Mouse (Mus musculus): ENCODE measurements around the gene Sfr1. TPM values are rescaled to one million over a fixed set of nuclear protein-coding genes. Genes with fewer than 3 reads are reported as not detected.

Sfr1 gene
- polyA plus RNA-seq, 1 experiment = 78.6 TPM

- no peaks in the 10 kb centered on the region for H3K27me3 ChIP-seq (ENCODE audit: control insufficient read depth, insufficient read depth, insufficient read length)
- H3K79me2 ChIP-seq (ENCODE audit: control insufficient read depth, insufficient read depth) = no peaks in the 10 kb centered on the region
- H3ac ChIP-seq (ENCODE audit: control insufficient read depth, insufficient read length) = no peak overlapping the region
- no peaks in the 10 kb centered on the region for H3K36me3 ChIP-seq (ENCODE audit: control insufficient read depth, insufficient read depth)
- H3K4me2 ChIP-seq (ENCODE audit: low read depth) = no peak overlapping the region
- no peak overlapping the region for H3K4me3 ChIP-seq
- no peak for TF ChIP-seq TCF3 (IDR thresholded peaks at IDR 0.05; ENCODE audit: insufficient read length, low read depth)
- TF ChIP-seq CEBPB (IDR thresholded peaks at IDR 0.05; ENCODE audit: insufficient read depth, poor library complexity, severe bottlenecking) = no peak
- TF ChIP-seq E2F4 (IDR thresholded peaks at IDR 0.05; ENCODE audit: insufficient read depth) = no peak
- TF ChIP-seq USF1 (IDR thresholded peaks at IDR 0.05; ENCODE audit: low read depth) = no peak
- TF ChIP-seq TCF12 (IDR thresholded peaks at IDR 0.05; ENCODE audit: insufficient read depth, poor library complexity, severe bottlenecking) = no peak
These were observed 25.6 kb upstream of the Sfr1 start for GRCm38 (mm10) chr19:47705772-47706309.

- TF ChIP-seq POLR2A (IDR thresholded peaks at IDR 0.05; ENCODE audit: insufficient read length, low read depth) = no peak
- TF ChIP-seq E2F4 (IDR thresholded peaks at IDR 0.05; ENCODE audit: insufficient read depth) = no peak
- TF ChIP-seq MYOD1 (IDR thresholded peaks at IDR 0.05; ENCODE audit: control insufficient read depth in 1 of 3, insufficient read length in 2 of 3, low read depth in 2 of 3) = no peak
- no peak for TF ChIP-seq SRF (IDR thresholded peaks at IDR 0.05; ENCODE audit: control insufficient read depth, insufficient read length, low read depth)
- no peak for TF ChIP-seq REST (IDR thresholded peaks at IDR 0.05; ENCODE audit: insufficient read depth, insufficient read length)
- TF ChIP-seq MAX (IDR thresholded peaks at IDR 0.05; ENCODE audit: low read depth) = no peak
- no peak for TF ChIP-seq CEBPB (IDR thresholded peaks at IDR 0.05; ENCODE audit: insufficient read depth, poor library complexity, severe bottlenecking)
- TF ChIP-seq TCF12 (IDR thresholded peaks at IDR 0.05; ENCODE audit: insufficient read depth, poor library complexity, severe bottlenecking) = no peak
- no peak overlapping the region for H3ac ChIP-seq (ENCODE audit: control insufficient read depth, insufficient read length)
- no peaks in the 10 kb centered on the region for H3K79me2 ChIP-seq (ENCODE audit: control insufficient read depth, insufficient read depth)
- H3K4me2 ChIP-seq (ENCODE audit: low read depth) = no peak overlapping the region
- H3K4me3 ChIP-seq = no peak overlapping the region
- H3K36me3 ChIP-seq (ENCODE audit: control insufficient read depth, insufficient read depth) = no peaks in the 10 kb centered on the region
- no peaks in the 10 kb centered on the region for H3K27me3 ChIP-seq (ENCODE audit: control insufficient read depth, insufficient read depth, insufficient read length)
These were observed 21.1 kb upstream of the Sfr1 start for GRCm38 (mm10) chr19:47710376-47710775.

- H3K27me3 ChIP-seq (ENCODE audit: control insufficient read depth, insufficient read depth, insufficient read length) = no peaks in the 10 kb centered on the region
- H3K36me3 ChIP-seq (ENCODE audit: control insufficient read depth, insufficient read depth) = no peaks in the 10 kb centered on the region
- no peak overlapping the region for H3K4me2 ChIP-seq (ENCODE audit: low read depth)
- H3ac ChIP-seq (ENCODE audit: control insufficient read depth, insufficient read length) = no peak overlapping the region
- TF ChIP-seq POLR2AphosphoS2 (IDR thresholded peaks at IDR 0.05; ENCODE audit: insufficient read length, low read depth) = no peak
- TF ChIP-seq TCF3 (IDR thresholded peaks at IDR 0.05; ENCODE audit: insufficient read length, low read depth) = no peak
- no peak for TF ChIP-seq SRF (IDR thresholded peaks at IDR 0.05; ENCODE audit: control insufficient read depth, insufficient read length, low read depth)
- no peak for TF ChIP-seq POLR2A (IDR thresholded peaks at IDR 0.05; ENCODE audit: insufficient read length, low read depth)
- TF ChIP-seq CEBPB (IDR thresholded peaks at IDR 0.05; ENCODE audit: insufficient read depth, poor library complexity, severe bottlenecking) = no peak
- TF ChIP-seq E2F4 (IDR thresholded peaks at IDR 0.05; ENCODE audit: insufficient read depth) = no peak
- TF ChIP-seq MYOG (IDR thresholded peaks at IDR 0.05; ENCODE audit: control insufficient read depth in 1 of 3, insufficient read depth in 1 of 3, insufficient read length in 2 of 3, low read depth in 2 of 3) = no peak
- TF ChIP-seq MAX (IDR thresholded peaks at IDR 0.05; ENCODE audit: low read depth) = no peak
- no peak for TF ChIP-seq TCF12 (IDR thresholded peaks at IDR 0.05; ENCODE audit: insufficient read depth, poor library complexity, severe bottlenecking)
- no peak for TF ChIP-seq MYOD1 (IDR thresholded peaks at IDR 0.05; ENCODE audit: control insufficient read depth in 1 of 3, insufficient read length in 2 of 3, low read depth in 2 of 3)
- TF ChIP-seq REST (IDR thresholded peaks at IDR 0.05; ENCODE audit: insufficient read depth, insufficient read length) = no peak
- TF ChIP-seq USF1 (IDR thresholded peaks at IDR 0.05; ENCODE audit: low read depth) = no peak
- H3K79me2 ChIP-seq (ENCODE audit: control insufficient read depth, insufficient read depth) = no peaks in the 10 kb centered on the region
- H3K4me3 ChIP-seq = no peak overlapping the region
These were observed 18.0 kb upstream of the Sfr1 start for GRCm38 (mm10) chr19:47713457-47713856.

- H3K79me2 ChIP-seq (ENCODE audit: control insufficient read depth, insufficient read depth) = no peaks in the 10 kb centered on the region
- TF ChIP-seq REST (IDR thresholded peaks at IDR 0.05; ENCODE audit: insufficient read depth, insufficient read length) (no peak), TCF3 (IDR thresholded peaks at IDR 0.05; ENCODE audit: insufficient read length, low read depth) (no peak), TCF12 (IDR thresholded peaks at IDR 0.05; ENCODE audit: insufficient read depth, poor library complexity, severe bottlenecking) (no peak), POLR2A (IDR thresholded peaks at IDR 0.05; ENCODE audit: insufficient read length, low read depth) (no peak), POLR2AphosphoS2 (IDR thresholded peaks at IDR 0.05; ENCODE audit: insufficient read length, low read depth) (no peak), CEBPB (IDR thresholded peaks at IDR 0.05; ENCODE audit: insufficient read depth, poor library complexity, severe bottlenecking) (no peak), SRF (IDR thresholded peaks at IDR 0.05; ENCODE audit: control insufficient read depth, insufficient read length, low read depth) (no peak), MYOG (IDR thresholded peaks at IDR 0.05; ENCODE audit: control insufficient read depth in 1 of 3, insufficient read depth in 1 of 3, insufficient read length in 2 of 3, low read depth in 2 of 3) (no peak), E2F4 (IDR thresholded peaks at IDR 0.05; ENCODE audit: insufficient read depth) (no peak), MYOD1 (IDR thresholded peaks at IDR 0.05; ENCODE audit: control insufficient read depth in 1 of 3, insufficient read length in 2 of 3, low read depth in 2 of 3) (no peak)
- H3ac ChIP-seq (ENCODE audit: control insufficient read depth, insufficient read length) = no peak overlapping the region
- H3K4me2 ChIP-seq (ENCODE audit: low read depth) = no peak overlapping the region
- H3K4me3 ChIP-seq = no peak overlapping the region
- H3K27me3 ChIP-seq (ENCODE audit: control insufficient read depth, insufficient read depth, insufficient read length) = no peaks in the 10 kb centered on the region
- H3K36me3 ChIP-seq (ENCODE audit: control insufficient read depth, insufficient read depth) = no peaks in the 10 kb centered on the region
These were observed 15.3 kb upstream of the Sfr1 start for GRCm38 (mm10) chr19:47716144-47716543.

- Histone ChIP-seq H3K79me2 (ENCODE audit: control insufficient read depth, insufficient read depth) (no peaks in the 10 kb centered on the region), H3ac (ENCODE audit: control insufficient read depth, insufficient read length) (no peak overlapping the region), H3K36me3 (ENCODE audit: control insufficient read depth, insufficient read depth) (no peaks in the 10 kb centered on the region), H3K27me3 (ENCODE audit: control insufficient read depth, insufficient read depth, insufficient read length) (no peaks in the 10 kb centered on the region), H3K4me3 (no peak overlapping the region), H3K4me2 (ENCODE audit: low read depth) (no peak overlapping the region)
- TF ChIP-seq POLR2A (IDR thresholded peaks at IDR 0.05; ENCODE audit: insufficient read length, low read depth) (no peak), POLR2AphosphoS2 (IDR thresholded peaks at IDR 0.05; ENCODE audit: insufficient read length, low read depth) (no peak), CEBPB (IDR thresholded peaks at IDR 0.05; ENCODE audit: insufficient read depth, poor library complexity, severe bottlenecking) (no peak), MYOG (IDR thresholded peaks at IDR 0.05; ENCODE audit: control insufficient read depth in 1 of 3, insufficient read depth in 1 of 3, insufficient read length in 2 of 3, low read depth in 2 of 3) (no peak), SRF (IDR thresholded peaks at IDR 0.05; ENCODE audit: control insufficient read depth, insufficient read length, low read depth) (no peak), REST (IDR thresholded peaks at IDR 0.05; ENCODE audit: insufficient read depth, insufficient read length) (no peak), USF1 (IDR thresholded peaks at IDR 0.05; ENCODE audit: low read depth) (no peak), TCF12 (IDR thresholded peaks at IDR 0.05; ENCODE audit: insufficient read depth, poor library complexity, severe bottlenecking) (no peak), MAX (IDR thresholded peaks at IDR 0.05; ENCODE audit: low read depth) (no peak)
These were observed 12.3 kb upstream of the Sfr1 start for GRCm38 (mm10) chr19:47719147-47719546.

Data from myocyte (in vitro differentiated cells).